Mouse (Mus musculus) embryo, embryonic 11.5 days (tissue): ENCODE measurements around the gene Selenom.

Experiments
- DNase-seq: peaks from one replicate; pipeline ENCODE4 v3.0.0-alpha.2; 2012; ENCODE audit warnings: low read depth, low spot score

Selenom gene

DNA sequence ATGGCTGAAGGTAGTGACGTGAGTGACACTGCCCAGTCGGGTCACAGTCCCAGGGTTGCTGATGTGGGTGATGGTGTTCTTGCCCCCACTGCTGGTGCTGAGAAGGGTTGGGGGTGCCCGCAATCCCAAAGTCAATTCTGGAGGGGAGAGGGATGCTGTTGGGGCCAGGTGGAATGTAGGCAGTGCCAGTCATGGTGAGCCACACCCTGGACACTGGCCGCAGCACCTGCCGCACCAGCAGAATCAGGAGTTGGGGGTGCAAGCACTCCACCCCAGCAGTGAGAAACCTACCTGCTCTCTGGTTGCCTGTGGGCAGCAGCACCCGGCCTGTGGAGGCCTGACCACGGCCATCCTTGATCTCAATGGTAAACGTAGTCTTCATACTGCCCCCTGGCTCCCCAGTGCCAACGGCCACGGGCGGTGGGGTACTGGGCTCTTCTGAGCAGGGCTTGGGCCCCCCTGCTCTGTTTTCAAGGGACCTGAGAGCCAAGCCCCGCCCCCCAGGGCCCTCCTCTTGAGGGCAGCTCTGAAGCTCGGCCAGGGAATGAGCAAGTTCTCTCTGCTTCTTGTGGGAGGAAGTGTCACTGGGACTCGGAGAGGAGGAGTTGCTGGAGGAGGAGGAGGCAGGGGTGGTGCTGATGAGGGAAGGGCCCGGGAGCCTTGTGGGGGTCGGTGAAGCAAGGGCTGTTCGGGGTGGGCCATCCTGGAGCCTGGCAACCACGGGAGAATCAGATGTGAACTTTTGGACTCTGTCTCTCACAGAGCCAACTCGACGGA, 15.2 kb downstream of the Selenom start:
- no peak for DNase-seq

DNA sequence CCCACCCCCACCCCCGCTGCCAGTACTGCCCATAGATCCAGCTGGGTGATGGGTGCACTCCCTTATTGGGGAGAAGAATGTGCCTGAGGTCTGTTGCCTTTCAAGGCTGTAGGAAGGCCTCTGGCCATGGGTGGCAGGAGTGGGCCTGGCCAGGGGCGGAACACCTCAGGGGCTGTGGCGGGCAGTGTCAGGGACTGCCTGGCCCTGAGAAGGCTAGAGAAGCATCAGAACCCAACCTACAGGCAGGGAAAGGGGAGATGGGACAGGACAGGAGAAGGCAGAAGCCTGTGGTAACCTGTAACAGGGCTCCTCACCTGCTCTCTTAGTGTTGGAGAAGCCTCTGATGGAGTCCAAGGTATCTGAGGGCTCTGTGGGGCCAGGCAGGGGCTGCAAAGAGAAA, 16.2 kb downstream of the Selenom start:
- no peak for DNase-seq

DNA sequence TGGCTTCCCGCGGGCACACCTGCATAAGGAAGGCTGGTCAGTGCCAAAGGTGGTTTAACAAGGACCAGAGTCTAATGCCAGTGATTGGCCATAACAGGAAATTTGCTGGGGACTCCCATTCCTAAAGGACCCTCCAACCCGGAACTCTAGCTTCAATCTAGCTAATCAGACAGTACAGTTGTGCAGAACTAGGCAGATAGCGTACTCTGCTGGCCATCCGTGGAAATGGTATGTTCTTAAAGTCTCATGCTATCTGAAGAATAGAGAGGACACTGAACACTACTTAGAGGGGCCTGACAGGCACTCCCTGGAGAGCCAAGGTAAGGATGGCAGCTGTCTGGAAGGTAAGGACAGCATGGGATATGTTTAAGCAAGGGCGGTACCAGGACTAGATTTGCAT, 17.1 kb downstream of the Selenom start:
- no peak for DNase-seq

DNA sequence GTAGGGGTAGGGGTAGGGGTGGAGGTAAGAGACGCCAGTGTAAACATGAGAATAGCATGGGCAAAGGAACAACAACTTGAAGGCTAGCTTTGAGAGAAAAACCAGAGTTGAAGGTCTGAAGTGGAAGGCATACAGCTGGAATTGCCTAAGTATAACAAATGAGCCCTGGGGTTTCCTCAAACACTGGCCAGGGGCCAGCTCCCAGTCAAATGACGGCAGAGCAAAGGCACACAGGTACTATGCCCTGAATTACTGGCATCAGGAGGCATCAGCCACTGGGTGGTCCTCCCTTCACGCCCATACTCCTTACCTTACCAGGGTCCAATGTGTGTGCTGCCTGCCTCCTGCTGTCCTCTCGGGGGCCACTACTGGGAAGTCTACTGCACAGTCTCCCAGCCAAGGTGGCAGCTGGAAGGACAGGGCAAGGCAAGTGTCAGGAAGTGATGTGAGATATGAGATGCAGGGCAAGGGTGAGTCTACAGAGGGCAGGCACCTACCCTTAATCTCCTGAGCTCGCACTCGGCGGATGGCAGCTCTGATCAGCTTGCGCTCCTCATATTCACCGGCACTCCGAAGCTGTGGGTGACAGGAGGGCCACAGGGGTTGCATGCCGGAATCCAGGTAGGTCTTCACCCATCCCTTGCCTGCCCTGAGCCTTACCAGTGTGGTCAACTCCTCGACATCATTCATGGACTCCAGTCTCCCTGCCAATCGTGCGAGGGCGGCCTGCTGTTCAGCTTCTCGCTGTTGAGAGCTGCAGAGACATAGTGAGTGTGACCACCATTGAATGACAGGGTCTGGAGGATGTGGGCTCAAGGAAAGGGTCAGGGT, 17.8 kb downstream of the Selenom start:
- no peak for DNase-seq

DNA sequence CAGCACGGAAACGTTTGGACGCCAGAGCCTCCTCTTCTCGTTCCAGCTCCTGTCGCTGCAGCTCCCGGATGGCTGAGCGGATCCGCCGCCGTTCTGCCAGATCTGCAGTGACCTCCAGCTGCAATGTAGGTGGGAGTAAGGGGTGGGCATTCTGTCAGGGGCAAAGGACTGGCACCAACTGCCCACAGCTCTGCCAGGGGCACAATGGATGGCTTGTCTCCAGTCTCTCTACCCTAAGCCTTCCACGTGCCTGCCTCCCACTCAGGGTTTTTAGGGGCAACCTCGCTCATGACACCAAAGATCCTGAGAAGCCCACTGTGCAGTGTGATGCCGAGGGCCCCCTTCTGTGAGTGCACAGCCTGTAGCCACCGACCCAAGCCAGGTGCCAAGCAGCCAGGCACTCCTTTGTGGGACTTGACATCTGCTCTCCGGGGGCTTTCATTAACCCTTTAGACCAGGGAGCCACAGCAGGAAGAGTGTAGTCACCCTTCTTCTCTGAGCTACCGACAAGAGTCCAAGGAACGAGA, 19.0 kb downstream of the Selenom start:
- DNase-seq: no peak

DNA sequence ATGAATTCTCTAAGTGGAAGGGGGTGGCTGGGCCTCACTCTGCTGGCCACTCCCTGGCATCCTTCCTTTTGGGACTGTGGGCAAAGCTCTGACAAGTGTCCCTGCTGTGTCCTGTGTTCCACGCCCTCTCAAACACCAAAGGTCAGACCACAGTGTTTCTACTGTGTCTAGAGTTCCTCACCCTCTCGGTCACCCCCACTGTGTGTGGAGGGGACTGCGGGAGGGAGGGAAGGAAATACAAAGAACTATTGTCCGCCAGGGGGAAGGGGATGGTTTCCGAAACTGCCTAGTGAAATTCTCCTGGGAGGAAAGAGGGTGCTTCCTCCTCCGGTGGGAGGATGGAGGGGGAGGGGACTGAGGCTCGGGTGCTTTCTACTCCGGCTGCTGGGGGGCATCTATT, 20.5 kb downstream of the Selenom start:
- no peak for DNase-seq

DNA sequence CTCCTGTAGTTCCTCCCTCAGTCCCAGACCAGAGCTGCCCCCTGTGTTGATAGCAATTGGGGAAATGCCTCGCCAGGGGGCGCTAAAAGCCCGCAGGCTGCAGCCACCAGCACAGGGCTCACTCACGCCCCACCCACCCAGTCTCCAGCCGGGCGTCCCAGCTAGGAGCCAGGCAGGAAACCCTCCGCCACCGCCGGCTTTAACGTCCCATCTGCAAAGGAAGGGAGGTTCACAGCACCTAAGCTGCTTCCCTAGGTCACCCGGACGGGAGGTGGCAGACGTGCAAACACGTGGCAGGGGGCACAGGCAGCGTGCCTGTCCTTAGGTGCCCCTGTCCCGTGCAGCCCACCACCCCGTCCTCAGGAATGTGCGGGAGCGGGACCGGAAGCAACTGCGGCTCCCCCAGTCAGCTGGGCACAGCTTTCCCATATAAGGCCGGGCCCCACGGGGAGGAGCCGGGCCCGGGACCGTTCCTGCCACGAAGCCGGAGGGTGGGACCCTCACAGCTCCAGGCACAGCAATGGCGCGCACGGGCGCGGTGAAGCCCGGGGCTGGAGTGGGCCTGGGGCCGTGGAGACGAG, 21.0 kb downstream of the Selenom start:
- DNase-seq: peak; percentile 94

DNA sequence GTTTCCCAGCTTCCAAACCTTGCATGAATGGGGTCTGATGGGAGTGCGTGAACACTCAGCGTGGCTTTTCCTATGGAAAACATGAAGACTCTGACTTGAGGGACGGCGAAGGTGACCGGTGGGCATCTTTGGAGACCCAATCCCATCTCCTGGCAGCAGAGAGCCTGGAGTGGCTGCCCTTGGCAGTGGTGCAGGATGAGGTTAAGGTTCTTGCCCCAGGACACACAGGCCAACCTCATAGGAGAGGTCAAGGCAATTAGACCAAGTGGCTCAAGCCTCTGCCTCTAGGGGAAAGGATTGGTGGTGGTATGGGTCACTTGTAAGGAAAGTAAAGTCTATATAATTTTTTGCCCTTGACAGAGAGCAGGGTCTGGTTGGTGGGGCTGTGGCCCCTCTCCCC, 21.6 kb downstream of the Selenom start:
- no peak for DNase-seq

DNA sequence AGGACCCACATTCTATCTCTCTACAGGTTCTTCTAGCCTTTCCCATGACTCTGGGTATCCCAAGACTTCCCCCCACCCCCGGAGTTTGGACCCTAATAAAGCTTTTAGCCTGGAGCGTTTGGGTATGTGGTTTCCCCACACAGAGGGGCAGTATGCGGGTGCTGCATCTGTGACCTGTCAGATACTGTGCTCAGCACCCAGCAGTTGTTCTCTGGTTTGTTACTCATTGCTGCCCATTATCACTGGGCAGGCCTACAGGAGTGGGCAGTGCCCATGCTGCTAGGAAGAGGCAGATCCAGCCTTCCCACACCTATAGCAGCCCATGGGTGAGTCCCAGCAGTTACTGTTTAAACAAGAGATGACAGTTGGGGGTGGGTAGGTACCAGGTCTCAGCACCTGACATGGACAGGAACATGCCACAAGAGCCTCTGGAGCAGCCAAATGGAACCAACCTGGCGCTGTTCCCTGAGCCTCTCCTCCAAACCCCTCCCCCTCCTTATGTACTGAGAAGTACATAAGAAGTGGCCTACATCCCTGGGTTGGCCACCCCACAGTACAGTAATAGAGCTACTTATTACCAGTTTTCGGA, 22.4 kb downstream of the Selenom start:
- no peak for DNase-seq

DNA sequence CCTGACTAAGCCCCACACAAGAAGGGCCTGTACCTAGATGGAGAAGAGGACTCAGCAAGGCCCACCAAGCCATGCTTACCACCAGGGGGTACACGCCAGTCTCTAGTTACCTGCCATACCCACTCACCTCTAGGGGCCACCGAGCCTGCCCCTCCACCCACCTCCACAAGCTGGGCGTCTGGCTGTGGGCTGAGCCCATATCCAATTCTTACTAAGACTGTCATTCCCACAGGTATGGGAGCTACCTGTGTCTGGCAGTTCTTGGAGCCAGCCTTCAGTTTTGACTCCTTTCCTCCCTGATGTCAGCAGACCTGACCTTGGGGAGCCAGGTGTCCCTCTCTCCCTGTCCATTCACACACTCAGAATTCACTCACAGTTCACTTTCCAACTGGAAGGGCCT, 23.2 kb downstream of the Selenom start:
- DNase-seq: no peak

DNA sequence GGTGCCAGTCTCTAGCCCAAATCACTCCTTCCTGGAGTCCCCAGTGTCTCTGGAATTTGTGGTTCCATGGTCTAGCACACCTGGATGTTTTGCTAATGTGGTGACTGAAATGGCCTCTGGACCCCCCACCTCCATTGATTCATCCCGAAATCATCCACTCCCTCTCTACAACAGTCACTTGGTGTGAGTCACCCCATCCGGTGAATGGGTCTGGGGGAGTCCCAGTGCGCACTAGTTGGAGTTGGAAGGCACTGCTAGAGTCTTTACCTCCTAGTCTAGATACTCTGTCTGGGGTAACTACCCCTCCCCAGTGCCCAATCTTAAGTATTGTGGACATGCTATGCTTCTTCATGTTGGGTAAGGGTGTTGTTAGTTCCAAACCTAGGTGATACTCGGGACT, 23.9 kb downstream of the Selenom start:
- DNase-seq: no peak

DNA sequence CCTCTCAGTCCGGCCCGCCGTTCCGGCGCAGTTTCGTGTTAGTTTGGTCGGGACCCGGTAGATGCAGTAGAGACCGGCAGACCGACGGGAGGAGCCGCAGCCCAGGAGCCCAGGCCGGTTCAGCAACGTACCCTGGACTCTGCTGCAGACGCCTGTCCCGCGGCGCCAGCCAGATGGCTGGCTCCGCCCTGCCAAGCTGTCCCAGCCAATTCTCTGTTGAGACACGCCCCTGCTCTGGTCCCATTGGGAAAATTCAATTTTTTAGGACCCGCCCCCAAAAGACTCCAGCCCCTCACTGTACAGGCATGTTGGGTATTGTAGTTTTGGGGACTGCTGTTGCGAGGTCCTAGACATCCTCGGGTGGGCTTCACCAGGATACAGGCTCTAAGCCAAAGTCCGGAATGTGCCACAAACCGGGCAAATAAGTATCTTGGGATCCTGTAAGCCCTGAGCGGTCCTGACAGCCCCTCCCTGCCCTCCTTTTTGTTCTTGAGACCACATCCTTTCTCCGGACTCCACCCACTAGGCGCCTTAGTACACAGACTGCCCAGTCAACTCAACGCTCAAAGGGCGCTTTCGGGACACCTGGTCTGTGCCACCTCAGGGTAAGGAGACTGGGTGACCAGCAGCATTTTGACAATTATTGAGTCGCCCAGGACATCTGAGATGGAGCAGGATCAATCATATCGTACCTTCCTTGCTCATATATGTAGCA, 24.8 kb downstream of the Selenom start:
- peak; percentile 93 for DNase-seq

DNA sequence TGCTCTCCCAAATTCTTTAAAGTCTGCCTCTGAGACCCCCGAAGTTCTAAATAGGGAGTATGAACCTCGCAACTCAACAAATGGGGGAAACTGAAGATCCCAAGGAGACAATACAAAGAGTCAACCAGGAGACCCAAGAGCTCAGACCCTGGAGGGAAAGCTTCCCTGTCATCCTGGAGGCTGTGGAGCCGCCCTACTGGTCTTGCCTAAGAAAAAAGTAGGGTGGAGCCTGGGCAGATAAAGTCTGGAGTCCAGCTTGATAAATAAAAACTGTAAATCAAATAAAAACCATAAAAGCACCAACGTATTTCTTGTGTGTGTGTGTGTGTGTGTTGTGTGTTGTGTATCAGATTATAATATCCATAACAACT, 25.3 kb downstream of the Selenom start:
- DNase-seq: no peak

DNA sequence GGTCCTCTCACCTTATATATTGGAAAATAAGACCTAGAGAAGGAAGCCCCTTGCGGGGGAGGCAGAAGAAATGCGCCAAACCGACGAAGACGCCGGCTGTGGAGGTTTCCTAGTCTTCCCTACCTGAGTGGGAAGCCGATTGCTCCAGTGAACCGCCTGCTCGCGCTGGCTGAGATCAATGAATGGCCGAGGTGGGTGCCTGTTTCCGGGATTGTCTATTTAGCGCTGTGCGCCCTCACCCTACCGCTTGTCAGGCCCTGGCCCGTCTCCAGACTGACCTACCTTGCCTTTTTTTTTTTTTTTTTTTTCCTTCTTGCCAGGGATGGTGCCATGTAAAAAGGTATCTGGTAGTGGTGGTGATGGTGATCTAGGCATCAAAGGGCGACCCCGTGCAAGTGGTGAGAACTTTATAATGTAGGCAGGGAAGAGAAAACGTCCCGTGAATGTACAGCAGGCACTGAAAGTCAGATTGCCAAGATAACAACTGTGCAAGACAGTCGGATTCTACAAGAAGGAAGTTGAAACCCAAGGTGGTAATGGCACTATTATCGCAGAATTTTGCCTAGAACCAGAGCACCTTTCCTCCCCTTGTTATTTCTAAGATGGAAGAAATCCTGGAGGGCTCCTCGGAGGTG, 26.1 kb downstream of the Selenom start, which contains the start of gene Smtn:
Gene Smtn (minus strand): TSS at position 162 of the 635 bp plus-strand sequence.
- no peak for DNase-seq

DNA sequence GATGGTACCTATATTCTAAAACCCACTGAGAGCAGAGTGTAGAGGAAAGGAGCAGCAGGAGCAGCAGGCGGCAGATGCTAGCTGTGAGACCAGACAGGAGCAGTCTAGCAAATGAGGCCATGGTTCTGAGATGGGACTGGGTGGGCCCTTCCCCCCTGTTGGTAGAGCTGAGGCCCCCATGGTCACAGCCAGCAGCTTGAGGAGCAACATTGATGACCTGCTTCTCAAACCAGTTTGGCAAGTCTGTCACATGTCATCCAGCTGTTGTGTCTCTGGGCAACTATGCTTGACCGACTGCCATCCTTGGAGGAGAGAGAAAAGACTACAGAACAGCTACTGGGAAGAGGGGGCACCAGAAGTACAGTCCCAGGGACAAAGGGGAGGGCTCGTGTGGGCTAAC, 27.4 kb downstream of the Selenom start:
- DNase-seq: no peak

DNA sequence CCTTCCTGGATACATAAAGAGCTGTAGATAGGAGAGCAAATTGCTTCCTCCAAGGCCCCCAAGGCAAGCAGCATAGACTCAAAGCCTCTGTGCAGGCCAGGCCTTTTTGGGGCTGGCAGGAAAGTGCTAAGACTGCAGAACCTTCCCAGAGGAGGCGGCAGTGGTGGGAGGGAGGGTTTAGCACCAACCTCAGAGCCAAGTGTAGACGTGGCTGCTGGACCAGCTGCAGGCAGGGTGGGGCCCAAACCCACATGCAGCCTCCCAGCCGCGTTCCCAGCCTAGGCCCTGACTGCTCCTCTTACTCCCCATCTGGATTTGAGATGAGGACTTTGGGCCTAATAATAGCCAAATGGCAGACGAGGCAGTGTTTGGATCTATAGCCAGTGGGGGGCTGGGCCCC, 28.5 kb downstream of the Selenom start:
- DNase-seq: no peak

DNA sequence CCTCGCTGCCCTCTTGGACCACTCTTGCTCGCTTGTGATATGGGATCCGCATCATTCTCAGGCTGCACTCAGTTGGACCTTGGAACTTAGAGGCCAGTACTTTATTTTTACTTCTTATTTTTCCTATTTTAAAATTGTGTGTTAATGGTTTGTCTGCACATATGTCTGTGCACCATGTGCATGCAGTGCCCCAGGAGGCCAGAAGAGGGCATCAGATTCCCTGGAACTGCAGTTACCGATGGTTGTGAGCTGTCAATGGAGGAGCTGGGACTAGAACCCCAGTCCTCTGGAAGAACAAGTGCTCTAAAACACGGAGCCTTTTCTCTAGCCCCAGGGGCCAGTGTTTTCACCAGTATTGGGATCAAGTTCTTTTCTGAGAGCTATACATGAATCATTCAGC, 29.9 kb downstream of the Selenom start:
- DNase-seq: no peak

DNA sequence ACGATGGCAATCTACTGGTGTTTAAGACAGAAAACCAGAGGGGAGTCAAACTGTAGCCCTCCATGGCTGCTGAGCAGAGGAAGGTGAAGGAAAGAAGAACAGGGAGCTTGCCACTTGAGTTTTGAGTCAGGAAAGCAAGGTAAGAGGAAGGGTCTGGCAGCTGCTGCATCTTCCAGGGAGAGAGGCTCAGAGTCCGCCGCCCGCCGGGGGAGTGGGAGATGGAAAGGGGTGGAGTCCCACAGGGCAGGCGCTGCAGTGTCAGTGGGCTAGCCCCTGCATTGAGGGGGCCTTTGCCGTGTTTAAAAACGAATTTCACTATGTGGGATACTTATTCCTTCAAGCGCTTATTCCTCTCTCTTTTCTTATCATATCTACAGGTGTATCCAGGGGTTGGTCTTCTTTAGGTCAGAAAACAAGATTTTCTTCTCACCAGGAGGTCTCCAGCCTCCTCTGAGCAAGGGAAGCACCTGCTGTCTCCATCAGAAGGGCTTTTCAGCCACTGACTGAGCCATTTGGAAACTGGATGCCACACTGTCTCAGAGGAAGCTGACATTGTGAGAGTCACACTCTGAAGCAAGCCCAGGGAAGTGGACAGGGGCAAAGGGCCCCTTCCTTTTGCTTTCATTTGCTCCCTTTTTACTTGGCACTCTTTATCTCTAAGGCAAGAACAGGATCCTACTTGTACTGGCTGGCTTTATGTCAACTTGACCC, 31.2 kb downstream of the Selenom start:
- DNase-seq: no peak

DNA sequence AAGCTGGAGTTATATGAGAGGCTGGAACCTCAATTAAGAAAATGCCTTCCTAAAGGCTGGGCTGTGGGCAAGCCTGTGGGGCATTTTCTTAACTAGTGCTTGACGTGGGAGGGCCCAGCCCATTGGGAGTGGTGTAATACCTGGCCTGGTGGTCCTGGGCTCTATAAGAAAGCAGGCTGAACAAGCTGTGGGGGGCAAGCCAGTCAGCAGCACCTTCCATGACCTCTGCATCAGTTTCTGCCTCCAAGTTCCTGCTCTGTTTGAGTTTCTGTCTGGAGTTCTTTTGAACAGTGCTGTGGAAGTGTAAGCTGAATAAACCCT, 31.7 kb downstream of the Selenom start:
- no peak for DNase-seq

DNA sequence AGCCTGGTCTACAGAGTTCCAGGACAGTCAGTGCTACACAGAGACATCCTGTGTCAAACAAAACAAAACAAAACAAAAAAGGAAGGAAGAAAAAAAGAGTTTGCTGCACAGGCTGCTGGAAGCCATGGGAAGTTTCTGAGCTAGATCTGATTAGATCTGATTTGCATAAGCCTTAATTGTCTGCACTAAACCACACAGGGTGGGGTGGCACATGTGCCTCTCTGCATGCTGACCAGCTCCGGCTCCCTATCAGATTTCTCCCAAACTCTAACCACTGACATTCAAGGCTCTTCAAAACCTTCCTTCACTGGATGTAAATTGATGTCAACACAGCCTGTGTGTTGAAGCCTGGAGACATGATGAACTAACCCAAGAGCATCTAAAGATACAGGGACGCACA, 32.6 kb downstream of the Selenom start:
- no peak for DNase-seq
